Mouse (Mus musculus): ENCODE results near the gene Bpifb1.
"Not testable (repeated sequence)": the region's sequence is repeated elsewhere in the genome, so short reads cannot be mapped to it uniquely, and the experiment has no call there.

The Bpifb1 gene

DNA sequence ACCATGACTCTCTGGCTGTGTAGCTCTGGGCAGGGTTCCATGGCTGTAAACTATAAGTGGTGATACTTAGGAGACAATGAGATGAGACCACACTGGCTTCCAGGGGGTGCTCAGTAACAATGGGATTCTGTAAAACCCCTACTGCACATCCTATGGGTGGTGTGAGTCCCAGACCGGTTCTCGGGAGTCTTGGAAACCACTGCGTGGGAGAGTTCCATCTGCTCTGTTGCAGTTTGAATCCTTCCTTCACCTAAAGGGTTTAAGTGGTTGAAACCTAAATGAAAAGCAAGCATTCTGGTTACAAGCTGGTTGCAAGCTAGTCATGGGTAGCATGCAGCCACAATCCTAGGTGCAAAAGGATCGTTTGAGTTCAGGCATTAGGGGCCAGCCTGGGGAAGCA, 21.3 kb downstream of the Bpifb1 start:
- DNase-seq (ENCODE audit: low spot score), result no peak

GRCm38 (mm10) chr2:154215191-154215590, 24.6 kb downstream of the Bpifb1 start:
- peak; percentile 24 for DNase-seq (ENCODE audit: low spot score)

GRCm38 (mm10) chr2:154219950-154220349, 29.3 kb downstream of the Bpifb1 start:
- no peak for DNase-seq (ENCODE audit: low spot score)

GRCm38 (mm10) chr2:154223265-154223916, 32.8 kb downstream of the Bpifb1 start, which contains the start of gene Bpifb5:
Gene Bpifb5 (plus strand): TSS chr2:154223742.
- DNase-seq (ENCODE audit: low spot score), result no peak

- no peak for DNase-seq (ENCODE audit: low spot score)
Observed at GRCm38 (mm10) chr2:154223917-154224273, 33.3 kb downstream of the Bpifb1 start.

DNA sequence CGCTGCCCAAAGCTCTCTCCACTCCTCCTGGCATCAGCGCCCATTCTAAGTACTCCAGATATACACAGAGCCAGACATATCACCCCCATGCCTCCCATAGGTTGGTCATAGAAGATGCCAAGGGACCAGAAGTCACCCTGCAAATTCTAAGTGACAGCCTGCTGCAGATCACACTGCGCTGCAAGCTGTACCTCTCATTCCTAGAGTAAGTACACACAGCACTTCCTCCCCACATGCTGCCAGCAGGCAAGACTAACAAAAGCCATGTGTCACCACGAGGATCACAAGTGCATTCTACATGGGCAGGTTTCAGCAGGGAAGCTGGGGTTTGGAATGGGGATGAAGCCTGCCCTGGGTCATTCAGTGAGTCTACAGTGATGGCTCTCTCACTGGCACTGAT, 36.4 kb downstream of the Bpifb1 start:
- no peak for DNase-seq (ENCODE audit: low spot score)

- DNase-seq (ENCODE audit: low spot score), result no peak
Observed at GRCm38 (mm10) chr2:154227830-154228229, 37.2 kb downstream of the Bpifb1 start.

DNA sequence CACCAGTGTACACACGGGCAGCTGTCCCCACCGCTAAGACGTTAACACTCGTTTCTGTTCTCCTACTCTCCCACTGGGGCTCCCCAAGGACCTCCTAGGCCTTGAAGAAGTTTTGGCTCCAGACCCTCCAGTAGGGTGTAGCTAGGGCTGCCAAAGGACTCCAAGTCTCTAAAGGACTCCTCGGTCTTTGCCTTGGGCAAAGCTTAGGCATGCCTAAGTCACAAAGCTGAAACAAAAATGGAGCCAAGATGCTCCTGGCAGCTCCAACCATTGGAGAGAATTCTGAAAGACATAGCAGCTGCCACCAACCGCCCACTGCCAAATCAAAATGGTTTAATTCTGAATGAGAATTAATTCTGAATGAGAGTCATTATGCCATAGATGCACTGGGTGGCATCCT, 42.8 kb downstream of the Bpifb1 start:
- DNase-seq (ENCODE audit: low spot score), result no peak

DNA sequence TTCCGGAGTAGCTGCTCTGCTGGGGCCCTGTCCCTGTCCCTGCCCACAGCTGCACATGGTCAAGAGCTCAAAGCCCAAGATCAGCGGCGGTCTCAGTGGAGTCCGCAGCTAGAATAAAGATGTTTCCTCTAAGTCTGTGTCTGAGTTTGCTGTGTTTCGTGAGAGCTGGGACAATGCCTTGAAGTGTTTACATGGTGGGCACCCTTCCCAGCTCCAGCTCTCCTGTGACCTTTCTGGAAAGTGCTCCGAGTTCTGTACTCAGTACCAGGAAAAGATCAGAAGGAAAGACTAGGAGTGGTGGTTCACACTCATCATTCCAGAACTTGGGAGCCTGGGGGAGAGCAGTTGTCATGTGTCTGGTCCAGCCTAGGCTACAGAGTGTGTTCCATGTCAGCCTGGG, 50.2 kb downstream of the Bpifb1 start:
- no peak for DNase-seq (ENCODE audit: low spot score)

DNA sequence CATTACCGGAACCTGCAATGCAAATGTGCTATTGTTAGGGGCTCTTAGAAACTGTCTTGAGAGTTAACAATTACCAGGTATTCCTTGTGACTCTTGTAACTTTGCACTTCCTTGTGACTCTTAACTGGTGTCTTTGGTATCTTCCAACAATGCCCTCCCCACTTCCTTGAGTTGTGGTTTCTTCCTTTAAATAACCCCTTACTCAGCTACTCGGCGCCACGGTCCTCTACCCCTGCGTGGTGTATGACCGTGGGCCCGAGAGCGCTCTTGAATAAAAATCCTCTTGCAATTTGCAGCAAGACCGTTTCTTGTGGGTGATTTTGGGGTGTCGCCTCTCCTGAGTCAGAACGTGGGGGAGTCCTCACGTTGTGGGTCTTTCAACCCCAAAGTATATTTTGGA, 52.1 kb downstream of the Bpifb1 start:
- not testable (repeated sequence) for DNase-seq (ENCODE audit: low spot score)

- DNase-seq (ENCODE audit: low spot score), result no peak
Observed at GRCm38 (mm10) chr2:154243356-154244036, 52.9 kb downstream of the Bpifb1 start.

DNA sequence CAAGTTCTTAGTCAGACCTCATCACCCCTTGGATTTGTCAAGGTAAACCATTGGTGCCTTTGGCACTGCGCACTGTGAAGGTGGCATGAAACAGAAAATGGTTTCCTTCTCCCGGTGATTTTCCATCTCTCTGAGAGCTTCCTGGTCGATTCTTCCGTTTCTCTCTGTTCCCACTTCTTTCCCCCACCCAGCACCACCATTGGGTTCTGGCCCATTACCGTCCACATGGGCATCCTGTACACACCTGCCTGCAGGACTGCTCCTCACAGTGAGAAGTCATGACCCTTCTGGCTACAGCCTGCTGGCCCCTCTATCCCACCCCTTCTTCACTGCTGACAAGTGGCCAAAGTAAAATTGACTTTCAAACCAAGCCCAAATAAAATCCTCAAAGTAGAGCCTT, 54.7 kb downstream of the Bpifb1 start:
- DNase-seq (ENCODE audit: low spot score), result no peak

DNA sequence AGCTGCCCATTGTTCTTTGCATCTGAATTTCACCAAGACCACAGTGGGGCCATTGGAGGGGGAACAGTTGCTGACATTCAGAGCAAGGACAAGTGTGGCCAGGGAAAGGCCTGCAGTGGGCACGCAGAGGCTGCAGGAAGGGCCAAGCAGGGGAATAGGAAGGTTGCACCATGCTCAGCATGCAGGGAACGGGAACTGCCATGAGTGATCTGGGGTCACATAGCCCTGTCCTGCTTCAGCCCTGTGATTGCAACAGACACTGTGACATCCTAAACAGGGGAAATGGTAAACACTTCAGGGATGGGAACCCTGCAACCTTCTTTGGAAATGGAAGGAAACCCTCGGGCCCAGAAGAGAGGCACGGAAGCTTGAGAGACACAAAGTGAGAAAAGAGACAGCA, 64.6 kb downstream of the Bpifb1 start:
- not testable (repeated sequence) for DNase-seq (ENCODE audit: low spot score)

- DNase-seq (ENCODE audit: low spot score), result no peak
Observed at GRCm38 (mm10) chr2:154255770-154256169, 65.2 kb downstream of the Bpifb1 start.

GRCm38 (mm10) chr2:154257554-154257953, 66.9 kb downstream of the Bpifb1 start, which contains the start of gene Bpifb9a:
Gene Bpifb9a (plus strand): TSS chr2:154257854.
- not testable (repeated sequence) for DNase-seq (ENCODE audit: low spot score)

GRCm38 (mm10) chr2:154264397-154264796, 73.8 kb downstream of the Bpifb1 start:
- not testable (repeated sequence) for DNase-seq (ENCODE audit: low spot score)

Measured in spleen, adult 12 weeks (tissue).